8 mouse cellular contexts compared by ENCODE assay signal in the genomic region with DNA sequence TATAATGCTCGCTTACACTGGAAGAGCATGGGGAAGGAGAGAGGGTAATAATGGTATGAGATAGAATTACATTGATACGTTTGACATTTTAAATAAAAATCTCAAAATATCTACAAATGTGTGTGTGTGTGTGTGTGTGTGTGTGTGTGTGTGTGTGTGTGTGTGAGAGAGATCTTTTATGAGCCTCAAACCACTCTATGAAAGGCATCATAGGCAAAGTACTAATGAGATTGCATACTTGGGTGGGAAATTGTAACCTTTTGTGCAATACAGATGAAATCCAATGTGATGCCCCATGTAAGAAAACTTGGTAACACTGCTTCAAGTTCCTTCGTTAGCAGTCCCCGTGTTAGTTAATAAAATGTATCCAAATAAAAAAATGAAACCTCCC. TPM values are rescaled to one million over a fixed set of nuclear protein-coding genes. Genes with fewer than 3 reads are reported as not detected.
DNase-seq lines count a peak whose midpoint lies in the region; ATAC-seq and TF ChIP-seq lines count a peak whose summit lies in the region.

No protein-coding gene starts in this region.

- WGBS in heart, embryonic 14.5 days, result 40% methylated on average over 4 of the region's 4 CpGs
- 20% methylated on average over 4 of the region's 4 CpGs for WGBS in forebrain, postnatal 0 days
- 35% methylated on average over 4 of the region's 4 CpGs for WGBS in liver, postnatal 0 days (ENCODE audit: insufficient replicate concordance)

- no peaks in the 10 kb centered on the region for H3K9me3 ChIP-seq in heart, embryonic 14.5 days (ENCODE audit: control insufficient read depth, low read length)
- no peaks in the 10 kb centered on the region for H3K9me3 ChIP-seq in E14TG2a.4 (ENCODE audit: low read length)
- no peaks in the 10 kb centered on the region for H3K9me3 ChIP-seq in forebrain, postnatal 0 days (ENCODE audit: low read length)
- H3K9me3 ChIP-seq in liver, postnatal 0 days (ENCODE audit: low read length), result no peaks in the 10 kb centered on the region

- intact Hi-C loops in heart, postnatal 14 days (cut with DNase I), result no loop called here

- no peaks in the 10 kb centered on the region for H3K27me3 ChIP-seq in heart, embryonic 14.5 days (ENCODE audit: control insufficient read depth, insufficient read depth, low read length)
- peaks cover 9% of the 10 kb centered on the region; the same call in 1 of the 2 replicates for H3K27me3 ChIP-seq in E14TG2a.4 (ENCODE audit: insufficient read depth, low read length)
- H3K27me3 ChIP-seq in forebrain, postnatal 0 days (ENCODE audit: insufficient read depth, low read length), result no peaks in the 10 kb centered on the region
- no peaks in the 10 kb centered on the region for H3K27me3 ChIP-seq in liver, postnatal 0 days (ENCODE audit: insufficient read depth, low read length)

- H3K27ac ChIP-seq in heart, embryonic 14.5 days (replicated peaks in 1 of 2; ENCODE audit: control insufficient read depth in 1 of 2, insufficient read depth in 1 of 2, low read depth in 2 of 2, low read length in 2 of 2), result no peak overlapping the region
- peak overlapping the region; percentile 83 for H3K27ac ChIP-seq in forebrain, postnatal 0 days (ENCODE audit: low read depth, low read length)
- H3K27ac ChIP-seq in liver, postnatal 0 days (ENCODE audit: low read depth), result no peak overlapping the region; the same call in 1 of the 2 replicates

- peak overlapping the region; percentile 82 for H3K9ac ChIP-seq in heart, embryonic 14.5 days (ENCODE audit: low read length)
- H3K9ac ChIP-seq in forebrain, postnatal 0 days, result peak overlapping the region; percentile 84
- peak overlapping the region; percentile 90 for H3K9ac ChIP-seq in liver, postnatal 0 days (replicated peaks)

- peak overlapping the region; percentile 66 to 94 for H3K4me3 ChIP-seq in heart, embryonic 14.5 days (ENCODE audit: control insufficient read depth in 1 of 2, insufficient read depth in 1 of 2, low read depth in 1 of 2, low read length in 2 of 2)
- peak overlapping the region; percentile 94 for H3K4me3 ChIP-seq in E14TG2a.4 (replicated peaks; ENCODE audit: low read length)
- H3K4me3 ChIP-seq in forebrain, postnatal 0 days (ENCODE audit: low read depth, low read length), result peak overlapping the region; percentile 95
- H3K4me3 ChIP-seq in liver, postnatal 0 days (ENCODE audit: low read depth, low read length), result peak overlapping the region; percentile 94

- TF ChIP-seq EP300 in liver, postnatal 0 days (IDR thresholded peaks at IDR 0.05; ENCODE audit: low read depth), result no peak

- peak overlapping the region; percentile 75 for H3K4me2 ChIP-seq in heart, embryonic 14.5 days (ENCODE audit: low read length)
- peak overlapping the region; percentile 51 for H3K4me2 ChIP-seq in forebrain, postnatal 0 days (ENCODE audit: low read depth)
- H3K4me2 ChIP-seq in liver, postnatal 0 days (ENCODE audit: low read depth, low read length), result peak overlapping the region; percentile 70

- peaks cover 2 to 12% of the 10 kb centered on the region in 2 experiments; a peak in 1 of 4 replicates for H3K4me1 ChIP-seq in heart, embryonic 14.5 days (ENCODE audit: control insufficient read depth in 2 of 2, insufficient read depth in 2 of 2, low read length in 2 of 2)
- H3K4me1 ChIP-seq in E14TG2a.4 (replicated peaks; ENCODE audit: low read depth, low read length), result peaks cover 21% of the 10 kb centered on the region
- peaks cover 12% of the 10 kb centered on the region for H3K4me1 ChIP-seq in forebrain, postnatal 0 days (ENCODE audit: insufficient read depth)
- H3K4me1 ChIP-seq in liver, postnatal 0 days (ENCODE audit: insufficient read depth), result peaks cover 9% of the 10 kb centered on the region

- no peak for DNase-seq in heart, postnatal 14 days
- DNase-seq in forebrain, postnatal 0 days, result no peak
- DNase-seq in liver, postnatal 0 days, result no peak
- DNase-seq in urinary bladder, postnatal 10 days (ENCODE audit: low spot score), result no peak
- DNase-seq in Muller cell, postnatal 12 days (ENCODE audit: inconsistent ontology term), result no peak
- no peak for DNase-seq in frontal cortex, postnatal 14 days (ENCODE audit: low spot score in 2 of 2)

- no peak for ATAC-seq in heart, embryonic 14.5 days (ENCODE audit: insufficient number of reproducible peaks, insufficient read depth, low FRiP score, low read depth)
- ATAC-seq in forebrain, postnatal 0 days, result peak; percentile 50
- ATAC-seq in liver, postnatal 0 days, result peak; percentile 24

- no peak for TF ChIP-seq CTCF in E14TG2a.4 (conservative IDR thresholded peaks at IDR 0.05; ENCODE audit: low read length)
- no peak for TF ChIP-seq CTCF in forebrain, postnatal 0 days (IDR thresholded peaks at IDR 0.05; ENCODE audit: low read depth)
- no peak for TF ChIP-seq CTCF in liver, postnatal 0 days (IDR thresholded peaks at IDR 0.05; ENCODE audit: low read depth)

- no peaks in the 10 kb centered on the region for H3K36me3 ChIP-seq in heart, embryonic 14.5 days (ENCODE audit: control insufficient read depth, insufficient read depth, low read length)
- no peaks in the 10 kb centered on the region for H3K36me3 ChIP-seq in E14TG2a.4 (ENCODE audit: insufficient read depth, low read length)
- no peaks in the 10 kb centered on the region for H3K36me3 ChIP-seq in forebrain, postnatal 0 days (ENCODE audit: insufficient read depth)
- H3K36me3 ChIP-seq in liver, postnatal 0 days (replicated peaks; ENCODE audit: insufficient read depth, low read length), result no peaks in the 10 kb centered on the region

RNA-seq across cellular contexts. Expression of a gene that starts 0.3 kb away (rescaled TPM):
- polyA plus RNA-seq in heart, embryonic 14.5 days (2014; fragmentation: Nextera tagmentation; extraction: Ambion mirVana), result 37.1 and 37.9 TPM in 2 replicates
- total RNA-seq in heart, postnatal 14 days (2021), result 10 to 100 TPM; 38.1 to 41.3 TPM
- 20.4 and 22.5 TPM in 2 replicates for total RNA-seq in forebrain, postnatal 0 days (2014; rRNA removed)
- 8.5 and 16.3 TPM in 2 replicates for polyA plus RNA-seq in forebrain, postnatal 0 days (2015; fragmentation: Nextera tagmentation; extraction: Ambion mirVana)
- 14.8 and 15.4 TPM in 2 replicates for polyA plus RNA-seq in liver, postnatal 0 days (2015; fragmentation: Nextera tagmentation; extraction: Ambion mirVana)

RNA-seq across cellular contexts. Expression of a gene that starts 0.3 kb away (rescaled TPM):
- 26.2 and 35.2 TPM in 2 replicates for polyA plus RNA-seq in heart, embryonic 14.5 days (2014; fragmentation: Nextera tagmentation; extraction: Ambion mirVana)
- total RNA-seq in heart, postnatal 14 days (2021), result 10 to 100 TPM; 38.7 to 40.2 TPM
- total RNA-seq in forebrain, postnatal 0 days (2014; rRNA removed), result 30.2 and 34.7 TPM in 2 replicates
- polyA plus RNA-seq in forebrain, postnatal 0 days (2015; fragmentation: Nextera tagmentation; extraction: Ambion mirVana), result 39.2 and 39.7 TPM in 2 replicates
- polyA plus RNA-seq in liver, postnatal 0 days (2015; fragmentation: Nextera tagmentation; extraction: Ambion mirVana), result 13.0 and 13.8 TPM in 2 replicates

RNA-seq across cellular contexts. Expression of a gene that starts 35.2 kb away (rescaled TPM):
- polyA plus RNA-seq in heart, embryonic 14.5 days (2014; fragmentation: Nextera tagmentation; extraction: Ambion mirVana), result 0.08 and 0.32 TPM in 2 replicates
- total RNA-seq in heart, postnatal 14 days (2021), result not detected
- 1.2 and 1.4 TPM in 2 replicates for total RNA-seq in forebrain, postnatal 0 days (2014; rRNA removed)
- polyA plus RNA-seq in forebrain, postnatal 0 days (2015; fragmentation: Nextera tagmentation; extraction: Ambion mirVana), result 0.31 and 0.38 TPM in 2 replicates
- not detected in 2 replicates for polyA plus RNA-seq in liver, postnatal 0 days (2015; fragmentation: Nextera tagmentation; extraction: Ambion mirVana)

RNA-seq across cellular contexts. Expression of a gene that starts 48.1 kb away (rescaled TPM):
- polyA plus RNA-seq in heart, embryonic 14.5 days (2014; fragmentation: Nextera tagmentation; extraction: Ambion mirVana), result 92.6 and 105 TPM in 2 replicates
- 10 to 100 TPM; 52.2 to 53.7 TPM for total RNA-seq in heart, postnatal 14 days (2021)
- 61.3 and 71.2 TPM in 2 replicates for total RNA-seq in forebrain, postnatal 0 days (2014; rRNA removed)
- 126 and 149 TPM in 2 replicates for polyA plus RNA-seq in forebrain, postnatal 0 days (2015; fragmentation: Nextera tagmentation; extraction: Ambion mirVana)
- polyA plus RNA-seq in liver, postnatal 0 days (2015; fragmentation: Nextera tagmentation; extraction: Ambion mirVana), result 132 and 143 TPM in 2 replicates
